Mouse (Mus musculus): Measurements from ENCODE around the gene Zdhhc1. TPM values are rescaled to one million over a fixed set of nuclear protein-coding genes. Genes with fewer than 3 reads are reported as not detected.

Gene Zdhhc1
- total RNA-seq, 4 experiments from 2014 or later = 20.6 to 40.1 (median 31.3) TPM

DNA sequence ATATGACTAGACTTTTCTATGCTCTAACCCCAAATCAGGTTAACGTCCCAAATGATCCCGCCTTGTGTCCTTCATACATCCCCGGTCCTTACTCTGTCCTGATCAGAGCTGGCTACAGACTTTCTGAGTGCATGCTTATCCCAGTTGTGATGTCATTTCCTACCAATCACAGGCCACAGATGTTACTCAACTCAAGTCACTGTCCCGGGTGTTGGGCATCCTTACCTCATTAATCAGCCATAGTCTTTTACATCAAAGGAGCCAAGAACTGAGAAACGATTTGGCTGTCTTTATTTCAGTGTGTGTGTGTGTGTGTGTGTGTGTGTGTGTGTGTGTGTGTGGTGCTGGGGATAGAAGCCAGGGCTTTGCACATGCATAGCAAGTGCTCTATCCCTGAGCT lies 42.6 kb downstream of the Zdhhc1 start:
- no peak for DNase-seq

DNA sequence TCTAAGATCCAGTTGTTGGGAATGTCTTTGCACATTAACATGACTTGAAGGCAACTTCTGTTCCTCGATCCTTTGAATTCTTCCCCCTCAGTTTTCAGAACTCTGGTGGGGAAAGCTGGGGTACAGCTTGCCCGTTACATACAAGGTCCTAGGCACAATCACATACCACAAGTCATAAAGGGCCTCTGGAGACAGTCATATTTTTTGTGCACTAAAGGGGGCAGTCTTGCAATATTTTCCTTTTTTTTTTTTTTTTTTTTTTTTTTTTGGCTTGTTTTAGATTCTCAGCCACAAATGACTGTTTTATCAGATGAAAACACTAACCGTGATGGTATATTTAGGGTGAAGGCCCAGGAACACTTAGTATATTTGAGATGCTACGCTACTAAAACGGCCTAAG lies 43.4 kb downstream of the Zdhhc1 start:
- DNase-seq = no peak

DNA sequence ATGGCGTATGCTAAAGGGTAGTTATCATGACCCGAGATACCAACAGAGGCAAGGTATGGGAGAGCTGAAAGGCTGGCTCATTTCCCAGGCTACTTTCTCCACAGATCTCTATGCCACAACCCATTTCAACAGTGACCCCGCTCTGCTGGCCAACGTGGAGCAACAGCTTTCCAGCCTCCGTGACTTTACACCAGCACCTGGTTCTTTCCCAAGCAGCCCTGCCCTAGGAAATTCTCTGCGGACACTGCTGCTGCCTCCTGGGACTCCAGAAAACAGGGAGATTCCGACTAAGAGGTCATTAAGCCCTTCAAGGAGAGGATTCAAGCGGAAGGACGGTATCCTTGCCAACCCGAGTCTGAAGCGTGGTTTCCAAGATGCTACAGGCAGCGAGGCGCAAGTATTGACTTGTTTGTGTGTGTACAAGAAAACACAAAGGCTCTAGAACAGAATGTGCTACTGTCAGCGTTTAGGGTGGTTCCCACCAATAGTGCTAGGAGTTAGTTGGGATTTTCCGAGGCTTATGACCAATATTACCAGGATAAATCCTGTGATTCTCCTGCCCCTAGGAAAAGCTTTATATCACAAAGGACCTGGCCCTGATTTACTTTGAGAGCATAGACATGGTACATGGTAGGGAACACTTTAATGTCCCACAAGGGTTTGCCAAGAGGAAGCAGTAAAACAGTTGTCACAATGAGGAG lies 44.6 kb downstream of the Zdhhc1 start:
- no peak for DNase-seq

DNA sequence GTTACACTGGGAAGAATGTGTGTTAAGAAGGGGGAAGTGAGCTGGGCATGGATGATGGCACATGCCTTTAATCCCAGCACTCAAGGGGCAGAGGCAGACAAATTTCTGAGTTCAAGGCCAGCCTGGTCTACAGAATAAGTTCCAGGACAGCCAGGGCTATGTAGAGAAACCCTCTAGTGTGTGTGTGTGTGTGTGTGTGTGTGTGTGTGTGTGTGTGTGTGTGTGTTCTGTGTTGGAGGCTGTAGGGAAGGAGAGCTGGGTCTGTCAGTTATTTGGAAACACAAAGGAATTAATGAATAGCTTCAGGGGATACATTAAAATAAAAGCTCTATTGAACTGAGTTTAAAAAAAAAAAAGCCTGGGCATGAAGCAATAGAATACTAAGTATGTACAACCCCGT lies 45.7 kb downstream of the Zdhhc1 start:
- DNase-seq = no peak

DNA sequence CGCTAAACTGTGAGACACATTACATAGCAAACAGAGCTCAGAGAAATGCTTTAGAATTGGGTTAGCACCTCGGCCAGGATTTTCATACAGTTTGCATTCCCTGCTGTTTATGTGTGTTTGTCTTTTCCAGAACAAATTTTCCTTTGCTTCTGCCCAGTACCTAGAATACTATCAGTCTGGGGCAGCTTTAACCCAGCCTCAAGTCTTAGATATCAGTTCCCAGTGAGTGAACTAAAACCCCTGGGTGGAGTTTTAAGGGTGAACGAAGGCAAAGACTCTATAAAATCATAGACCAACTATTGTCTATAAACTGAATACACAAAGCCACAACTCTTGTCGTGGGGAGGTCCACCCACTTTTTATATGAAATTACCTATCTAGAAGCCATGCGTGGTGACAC lies 48.1 kb downstream of the Zdhhc1 start:
- no peak for DNase-seq

DNA sequence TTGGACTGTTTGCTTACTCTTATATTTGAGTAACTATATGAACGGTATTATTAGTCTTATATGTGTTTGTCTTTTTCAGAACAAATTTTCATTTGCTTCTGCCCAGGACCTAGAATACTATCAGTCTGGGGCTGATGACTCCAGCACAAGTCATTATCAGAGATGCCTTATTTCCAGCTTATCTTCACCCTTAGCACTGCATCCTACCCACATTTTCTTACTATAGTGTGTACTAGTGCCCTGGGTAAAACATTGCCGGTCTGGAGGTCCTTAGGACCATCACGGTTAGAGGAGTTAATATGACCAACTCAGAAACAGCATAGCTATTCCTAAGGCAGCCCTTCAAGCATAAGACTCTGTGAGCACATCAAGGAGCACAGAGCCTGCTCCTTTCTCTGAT lies 48.5 kb downstream of the Zdhhc1 start:
- no peak for DNase-seq

DNA sequence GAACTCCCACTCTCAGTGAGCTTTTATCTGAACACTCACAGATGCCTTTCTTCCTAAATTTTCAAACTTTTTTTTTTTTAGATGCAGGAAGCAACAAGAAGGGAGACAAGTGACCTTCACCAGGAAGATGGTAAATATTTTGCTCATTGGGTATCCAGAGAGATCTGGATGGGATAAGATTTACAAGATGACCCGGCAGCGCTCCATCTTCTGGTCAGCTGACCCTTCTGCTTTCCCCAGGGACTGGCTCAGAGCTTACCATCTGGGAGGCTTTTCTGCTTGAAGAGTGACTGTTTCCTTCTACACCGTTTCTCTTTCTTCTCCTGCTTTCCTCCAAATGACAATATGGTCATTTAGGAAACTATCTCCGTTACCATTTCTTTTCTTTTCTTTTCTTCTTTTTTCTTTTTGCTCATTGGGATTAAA lies 50.6 kb downstream of the Zdhhc1 start:
- no peak for DNase-seq

DNA sequence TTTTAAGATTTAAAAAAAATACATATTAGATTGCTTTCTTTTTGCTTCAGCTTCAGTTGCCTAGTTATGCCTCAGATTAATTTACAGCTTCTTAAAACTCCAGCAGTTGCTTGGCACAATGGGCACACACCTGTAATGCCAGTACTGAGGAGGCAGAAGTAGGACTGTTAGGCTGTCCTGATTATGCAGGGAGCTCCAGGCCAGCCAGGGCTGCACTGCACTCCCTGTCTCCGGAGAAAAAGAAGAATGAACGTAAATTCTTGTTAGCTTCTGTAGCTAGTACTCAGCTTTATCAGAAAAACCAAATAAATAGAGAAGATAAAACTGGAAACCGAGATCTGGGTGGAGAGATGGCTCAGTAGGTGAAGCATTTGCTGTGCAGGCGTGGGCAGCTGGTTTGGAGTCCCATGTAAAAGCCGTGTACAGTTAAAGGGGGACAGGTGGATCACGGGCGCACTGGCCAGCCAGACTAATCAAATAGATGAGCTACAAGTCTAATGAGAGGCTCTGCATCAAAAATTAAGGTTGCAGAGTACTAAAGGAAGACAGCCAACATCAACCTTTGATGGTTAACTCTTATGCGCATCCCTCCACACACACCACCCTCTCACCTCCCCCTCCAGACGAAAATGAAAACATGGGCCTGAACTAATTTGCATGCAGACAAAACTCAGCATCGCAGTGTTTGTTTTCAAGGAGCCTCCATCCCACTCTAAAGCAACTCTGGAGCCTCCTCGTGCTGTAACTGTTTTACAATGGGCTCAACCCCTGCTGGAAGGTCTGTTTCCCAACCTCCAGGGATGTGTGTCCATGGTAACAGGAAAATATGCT lies 51.2 kb downstream of the Zdhhc1 start:
- DNase-seq = no peak

DNA sequence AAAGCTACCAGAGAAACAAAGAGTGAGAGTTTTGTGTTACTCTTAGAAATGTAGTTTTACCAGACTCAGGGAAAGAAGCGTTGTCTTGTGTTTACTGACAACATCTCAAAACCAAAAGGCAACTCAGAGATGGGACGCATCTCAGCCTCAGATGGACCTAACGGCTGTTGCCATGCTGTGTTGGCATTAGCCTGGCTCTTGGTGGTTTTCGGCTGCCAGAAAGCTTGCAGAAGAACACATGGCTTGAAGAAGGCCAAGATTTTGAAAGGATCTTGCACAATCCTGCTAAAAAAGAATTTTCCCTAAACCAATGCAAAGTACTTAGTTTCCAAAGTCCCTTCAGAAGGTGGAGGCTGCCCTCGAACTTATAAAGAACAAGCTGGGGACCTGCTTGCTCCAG lies 54.0 kb downstream of the Zdhhc1 start:
- no peak for DNase-seq

DNA sequence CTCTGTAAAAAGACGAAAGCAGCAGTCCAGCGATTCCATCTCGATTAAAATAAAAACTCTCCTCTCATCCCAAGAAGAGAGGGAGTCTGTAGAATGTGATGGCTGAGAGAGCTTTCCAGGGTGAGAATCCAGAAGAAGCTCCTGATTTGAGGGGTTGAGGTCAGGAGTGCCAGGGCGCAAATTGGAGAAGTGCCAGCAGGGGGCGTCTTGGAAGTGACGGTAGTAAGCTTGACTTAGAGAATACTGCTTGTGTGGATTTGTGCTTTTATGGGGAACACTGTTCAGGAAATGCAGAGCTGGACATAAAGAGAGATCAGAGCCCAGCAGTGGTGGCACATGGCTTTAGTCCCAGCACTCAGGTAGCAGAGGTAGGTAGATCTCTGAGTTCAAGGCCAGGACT lies 55.3 kb downstream of the Zdhhc1 start:
- no peak for DNase-seq

DNA sequence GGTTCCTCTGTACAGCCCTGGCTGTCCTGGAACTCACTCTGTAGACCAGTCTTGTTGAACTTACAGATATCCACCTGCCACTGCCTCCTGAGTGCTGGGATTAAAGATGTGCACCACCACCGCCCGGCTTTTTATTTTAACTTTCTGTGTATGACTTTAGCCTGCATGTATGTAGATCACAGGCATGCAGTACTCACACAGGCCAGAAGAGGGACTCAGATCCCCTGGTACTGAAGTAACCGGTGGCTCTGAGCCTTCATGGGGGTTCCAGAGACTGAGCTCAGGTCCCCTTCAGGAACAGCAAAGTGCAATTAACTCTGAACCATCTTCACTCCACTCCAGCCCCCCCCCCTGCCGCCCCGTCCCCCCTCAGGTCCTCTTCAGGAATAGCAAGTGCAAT lies 57.8 kb downstream of the Zdhhc1 start:
- DNase-seq = no peak

DNA sequence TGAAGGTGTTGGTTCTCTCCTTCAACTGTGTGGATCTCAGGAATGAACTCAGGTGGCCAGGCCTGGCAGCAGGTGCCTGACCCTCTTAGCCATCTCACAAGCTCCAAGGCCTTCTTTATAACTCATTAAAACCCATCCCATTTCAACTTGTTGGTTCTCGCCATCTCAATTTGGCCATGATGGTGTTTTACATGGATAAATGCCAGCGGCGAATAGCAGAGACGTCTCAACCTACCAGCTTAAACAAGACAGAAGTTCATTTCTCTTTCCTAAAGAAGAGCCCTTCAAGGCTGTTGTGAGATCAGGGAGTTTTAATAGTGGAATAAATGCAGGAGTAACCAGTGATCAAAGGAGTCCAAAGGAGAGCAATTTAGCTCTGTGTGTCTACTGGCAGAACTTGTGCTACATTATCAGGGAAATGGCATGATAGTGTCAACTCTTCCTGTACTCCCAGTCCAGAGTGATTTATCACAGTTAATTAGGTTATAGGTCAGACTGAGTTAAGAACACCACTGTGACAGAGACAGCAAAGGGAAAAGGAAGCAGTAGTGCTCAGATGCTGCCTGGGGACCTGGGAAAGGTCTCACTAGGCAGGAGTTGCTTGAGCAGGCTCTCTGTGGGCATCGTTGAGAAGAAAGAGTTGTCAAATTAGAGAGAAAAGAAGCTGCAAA lies 59.5 kb downstream of the Zdhhc1 start:
- DNase-seq = no peak

DNA sequence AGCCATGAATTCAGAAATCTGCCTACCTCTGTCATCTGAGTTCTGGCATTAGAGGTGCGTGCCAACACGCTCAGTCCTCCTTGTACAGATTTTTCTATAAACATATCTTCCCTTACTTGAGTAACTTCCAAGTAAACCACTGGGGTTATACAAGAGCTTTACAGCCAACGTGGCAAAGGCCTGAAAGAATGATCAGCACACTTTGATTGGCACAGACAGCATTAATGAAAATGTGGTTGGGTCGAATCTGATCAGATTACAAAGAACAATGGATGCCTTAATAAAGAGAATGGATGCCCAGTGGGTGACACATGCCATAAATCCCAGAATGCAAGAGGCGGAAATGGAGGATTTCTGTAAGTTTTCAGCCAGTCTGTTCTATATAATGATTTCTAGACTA lies 60.5 kb downstream of the Zdhhc1 start:
- DNase-seq = no peak

DNA sequence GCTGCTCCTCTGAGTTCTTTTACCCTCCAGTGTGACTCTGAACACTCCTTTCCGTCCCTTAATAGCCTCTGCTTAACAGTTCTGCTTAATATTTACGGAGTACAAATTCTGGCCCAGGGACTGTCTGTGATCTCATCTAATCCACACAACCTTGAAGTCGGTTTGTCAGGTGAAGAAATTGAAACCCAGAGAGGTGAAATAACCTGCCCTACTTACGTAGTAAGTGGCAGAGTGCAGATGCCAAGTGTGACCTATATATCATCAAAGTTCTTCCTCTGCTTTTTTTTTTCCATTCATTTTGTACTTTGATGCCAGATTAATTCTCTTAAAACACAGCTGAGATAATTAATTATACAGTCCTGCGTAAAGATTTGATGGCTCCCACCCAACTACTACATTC lies 62.6 kb downstream of the Zdhhc1 start:
- no peak for DNase-seq

DNA sequence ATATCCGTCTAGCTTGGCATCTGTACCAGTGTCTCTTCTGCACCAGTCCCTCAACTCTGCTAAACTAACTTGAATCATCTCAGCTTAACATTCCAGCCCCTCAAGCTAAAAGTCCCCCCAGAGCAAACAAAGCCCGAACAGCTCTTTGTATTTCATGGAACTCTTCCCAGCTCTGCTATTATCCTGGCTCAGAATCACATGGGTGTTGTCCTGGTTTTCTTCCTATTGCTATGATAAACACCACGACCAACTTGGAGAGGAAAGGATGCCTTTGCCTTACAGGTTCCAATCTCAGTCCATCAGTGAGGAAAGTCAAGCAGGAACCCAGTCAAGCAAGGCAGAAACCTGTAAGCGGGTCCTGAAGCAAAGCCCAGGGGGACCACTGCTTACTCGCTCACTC lies 63.2 kb downstream of the Zdhhc1 start:
- DNase-seq = no peak

DNA sequence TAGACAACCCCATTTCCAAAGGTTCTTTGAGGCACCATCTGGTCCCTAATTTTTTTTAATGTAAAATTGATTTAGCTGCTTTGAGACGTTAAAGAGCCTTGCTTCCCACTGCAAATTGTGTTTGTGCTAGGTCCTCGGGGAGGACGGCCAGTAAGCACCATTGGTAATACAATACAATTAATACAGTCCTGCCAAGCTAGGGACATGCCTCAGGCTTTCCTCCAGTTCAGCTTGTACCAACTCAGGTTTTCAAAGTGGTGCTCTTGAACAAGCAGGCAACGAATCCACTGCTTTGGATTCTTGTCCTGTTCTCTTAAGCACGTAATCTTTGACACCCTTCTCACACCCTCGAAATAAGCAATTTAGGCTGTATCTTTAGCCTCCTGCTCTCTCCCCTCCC lies 63.7 kb downstream of the Zdhhc1 start:
- DNase-seq = no peak

DNA sequence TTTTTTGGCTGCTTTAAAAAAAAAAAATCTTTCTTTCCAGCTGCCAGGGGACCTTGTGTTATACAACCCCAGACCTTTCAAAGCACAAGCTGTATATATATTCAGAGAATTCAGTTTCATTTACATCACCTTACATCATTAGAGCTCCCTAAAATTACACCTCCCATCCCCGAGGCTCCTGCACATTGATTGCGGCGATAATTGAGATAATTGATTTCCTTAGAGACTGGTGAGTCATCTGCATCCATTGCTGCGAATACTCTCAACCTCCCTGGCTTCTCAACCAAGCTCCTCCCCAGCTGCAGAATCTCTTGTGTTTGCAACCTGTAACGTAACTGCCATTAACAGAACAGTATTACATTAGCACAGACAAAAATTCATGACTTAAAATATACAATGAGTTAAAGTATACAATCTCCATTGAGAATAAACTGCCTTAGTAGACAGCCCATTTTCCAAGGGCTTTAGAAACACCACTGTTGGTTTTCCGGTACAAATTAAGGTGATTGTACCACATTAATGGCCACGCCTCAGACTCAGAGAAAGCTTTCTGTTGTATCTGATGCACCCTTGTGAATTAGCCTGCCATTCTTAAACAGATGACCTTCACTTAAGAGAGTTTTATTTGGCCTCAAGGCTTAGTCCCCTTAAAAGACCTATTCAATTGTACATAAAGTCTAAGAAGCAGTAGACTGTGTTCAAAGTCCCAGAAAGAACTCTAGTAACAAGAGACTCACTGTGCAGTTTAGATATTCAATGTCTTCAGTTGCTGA lies 64.8 kb downstream of the Zdhhc1 start:
- no peak for DNase-seq

DNA sequence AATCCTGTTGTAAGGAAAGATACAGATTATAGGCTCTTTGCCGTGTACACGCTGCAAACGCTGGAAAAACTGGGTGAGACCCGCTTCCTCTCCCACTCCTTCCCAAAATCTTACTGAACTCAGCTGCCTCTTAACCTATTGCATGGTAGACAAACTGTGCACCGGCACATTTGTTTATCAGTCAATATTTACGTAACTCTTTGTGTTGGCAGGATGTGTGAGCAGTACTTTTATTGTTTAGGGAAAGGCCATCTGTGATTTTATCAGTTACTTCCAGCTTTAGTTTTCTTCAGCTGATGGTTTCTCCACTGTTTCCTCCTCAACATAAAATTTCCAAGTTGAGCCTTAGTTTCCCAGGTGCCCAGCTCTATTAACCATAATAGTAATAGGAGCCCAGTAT lies 69.8 kb downstream of the Zdhhc1 start:
- DNase-seq = no peak
